Mouse (Mus musculus) 416B (cell line): ENCODE results near the gene Pla2g4a.

Experiments used
- DNase-seq: peaks from one replicate; pipeline ENCODE4 v3.0.0; 2011; ENCODE audit warnings: low read depth

Pla2g4a gene

DNA sequence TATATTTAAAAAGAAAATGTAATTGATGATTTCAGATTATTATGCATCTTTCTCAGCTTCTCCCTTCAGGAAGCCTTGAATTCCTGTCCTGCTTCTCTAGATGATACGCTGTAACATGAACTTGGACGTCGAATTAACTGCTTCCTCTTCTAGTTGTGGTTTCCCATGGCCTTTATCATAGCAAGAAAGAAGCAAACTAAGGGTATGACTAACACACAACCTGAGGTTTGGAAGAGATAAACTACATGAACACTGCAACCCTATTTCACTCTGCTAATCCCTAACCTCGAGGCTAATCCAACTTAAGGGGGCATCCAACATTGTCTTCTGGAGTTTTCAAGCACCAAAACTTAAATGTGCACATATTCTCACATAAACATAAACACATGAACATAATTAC lies 23.3 kb downstream of the Pla2g4a start:
- peak; percentile 95 for DNase-seq

DNA sequence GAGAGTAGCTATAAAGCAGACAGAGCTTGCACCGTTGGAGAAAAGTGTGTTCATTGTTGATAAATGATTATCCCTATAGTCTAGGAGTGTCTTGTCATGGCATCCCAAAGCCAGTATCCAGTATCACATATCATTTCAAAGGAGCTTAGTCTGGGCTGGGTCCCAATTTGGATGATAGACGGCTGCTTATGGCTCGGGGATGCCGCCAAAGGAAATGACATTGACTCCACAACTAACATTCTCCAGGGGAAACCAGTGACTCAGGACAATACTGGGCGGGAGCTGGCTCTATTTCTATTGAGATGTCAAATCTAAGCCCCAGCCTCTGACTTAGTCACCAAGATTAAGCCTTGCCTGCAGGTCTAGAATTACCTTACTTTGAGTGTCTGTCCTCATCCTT lies 31.9 kb downstream of the Pla2g4a start:
- peak; percentile 38 for DNase-seq

DNA sequence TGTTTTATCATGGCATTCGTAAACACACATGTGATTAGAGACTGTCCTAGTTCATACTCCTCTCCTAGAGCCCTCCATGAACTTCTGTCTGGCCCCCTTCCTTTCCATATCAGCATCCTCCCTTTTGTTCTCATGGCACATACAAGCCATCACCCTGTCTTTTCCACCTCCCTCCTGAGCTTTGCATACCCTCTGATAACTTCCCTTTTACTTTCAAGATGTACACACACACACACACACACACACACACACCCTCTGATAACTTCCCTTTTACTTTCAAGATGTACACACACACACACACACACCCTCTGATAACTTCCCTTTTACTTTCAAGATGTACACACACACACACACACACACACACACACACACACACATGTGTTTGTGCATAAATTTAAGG lies 37.4 kb downstream of the Pla2g4a start:
- DNase-seq, result peak; percentile 56

DNA sequence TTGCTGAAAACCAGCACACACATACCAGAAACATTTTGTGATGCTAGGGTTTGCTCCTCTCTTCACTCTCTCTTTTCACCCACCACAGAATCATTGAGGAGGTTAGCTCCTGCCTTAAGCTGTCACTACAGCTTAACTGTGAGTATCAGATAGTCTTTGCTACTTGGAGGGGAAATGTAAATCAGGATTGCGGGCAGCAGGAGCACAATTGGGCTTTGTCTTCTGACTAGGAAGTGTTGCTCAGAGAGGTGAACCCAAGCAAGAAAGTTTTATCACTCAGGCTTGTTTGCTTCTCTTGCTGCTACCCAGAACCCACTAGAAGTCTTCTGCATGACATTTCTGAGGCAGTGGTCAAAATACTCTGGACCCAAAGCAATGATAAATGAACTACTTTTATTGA lies 38.9 kb downstream of the Pla2g4a start:
- DNase-seq, result no peak

DNA sequence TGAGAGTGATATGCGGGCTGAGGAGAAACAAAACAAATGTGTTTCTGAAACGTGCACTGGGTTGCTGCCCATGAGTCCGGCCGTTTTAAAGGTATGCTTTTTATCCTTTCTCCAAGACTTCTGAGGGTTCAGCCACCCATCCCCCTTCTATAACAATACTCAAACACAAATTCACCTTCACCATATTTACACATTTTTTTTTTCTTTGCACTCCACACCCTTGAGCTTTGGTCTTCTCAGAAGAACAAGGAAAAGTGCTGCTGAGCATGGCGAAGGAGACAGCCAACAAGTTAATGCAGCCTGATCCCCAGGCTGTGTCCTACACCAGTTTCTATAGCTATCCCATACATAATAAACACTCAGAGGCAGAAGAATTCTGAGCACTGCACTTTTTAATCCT lies 39.8 kb downstream of the Pla2g4a start:
- DNase-seq, result no peak

DNA sequence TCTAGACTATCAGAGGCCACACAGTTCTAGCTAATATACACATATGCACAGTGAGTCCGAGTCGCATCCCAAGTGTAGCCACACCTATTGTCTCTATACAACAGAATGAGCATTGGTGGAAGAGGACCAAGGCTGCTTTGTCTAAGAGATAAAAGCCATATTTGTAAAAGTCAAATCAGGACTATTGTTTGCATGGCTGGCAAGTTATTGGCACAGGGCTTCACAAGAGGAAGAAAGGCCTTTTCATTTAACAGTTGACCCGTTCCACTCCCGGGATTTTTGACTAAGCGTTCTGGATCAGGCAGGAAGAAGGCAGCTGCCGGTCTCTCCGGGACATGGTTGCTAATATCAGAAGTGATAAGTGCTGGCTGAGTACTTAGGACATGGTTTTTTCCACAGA lies 41.8 kb downstream of the Pla2g4a start:
- no peak for DNase-seq

DNA sequence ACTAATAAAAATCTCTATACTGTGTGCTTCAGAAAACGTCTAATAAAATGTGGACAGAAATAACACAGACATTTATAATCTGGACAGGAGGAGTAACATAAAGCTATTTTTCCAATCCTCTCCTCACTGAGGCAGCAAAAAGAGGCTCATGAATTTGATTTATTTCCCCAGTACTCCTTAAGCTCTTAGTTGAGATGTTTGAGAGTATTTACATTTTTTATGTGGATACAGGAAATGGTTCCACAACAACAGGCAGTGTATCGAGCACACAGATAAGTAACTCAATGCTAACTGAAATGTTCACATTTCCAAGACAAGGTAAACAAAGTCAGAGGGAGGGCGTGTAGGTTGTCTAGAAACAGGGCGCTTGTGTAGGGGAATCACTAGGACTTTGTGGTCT lies 48.1 kb downstream of the Pla2g4a start:
- no peak for DNase-seq

DNA sequence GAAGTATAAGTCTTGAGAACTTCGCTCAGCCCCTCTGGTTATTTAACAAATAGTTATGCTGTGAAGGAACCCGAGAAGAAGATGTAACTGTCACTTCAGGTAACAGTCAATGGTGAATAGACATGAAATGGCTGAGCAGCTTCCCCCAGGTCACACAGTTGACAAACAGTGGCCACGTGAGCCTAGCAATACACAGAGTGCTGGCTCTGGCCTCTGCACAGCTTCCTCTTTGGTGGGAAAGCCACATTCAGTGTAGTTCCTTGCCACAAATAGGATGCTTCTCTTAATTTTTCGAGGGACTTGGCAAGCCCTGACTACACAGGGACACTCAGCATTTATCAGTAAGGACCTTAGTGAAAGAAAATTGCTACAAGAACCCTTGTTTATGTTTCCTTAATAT lies 50.0 kb downstream of the Pla2g4a start:
- peak; percentile 77 for DNase-seq

DNA sequence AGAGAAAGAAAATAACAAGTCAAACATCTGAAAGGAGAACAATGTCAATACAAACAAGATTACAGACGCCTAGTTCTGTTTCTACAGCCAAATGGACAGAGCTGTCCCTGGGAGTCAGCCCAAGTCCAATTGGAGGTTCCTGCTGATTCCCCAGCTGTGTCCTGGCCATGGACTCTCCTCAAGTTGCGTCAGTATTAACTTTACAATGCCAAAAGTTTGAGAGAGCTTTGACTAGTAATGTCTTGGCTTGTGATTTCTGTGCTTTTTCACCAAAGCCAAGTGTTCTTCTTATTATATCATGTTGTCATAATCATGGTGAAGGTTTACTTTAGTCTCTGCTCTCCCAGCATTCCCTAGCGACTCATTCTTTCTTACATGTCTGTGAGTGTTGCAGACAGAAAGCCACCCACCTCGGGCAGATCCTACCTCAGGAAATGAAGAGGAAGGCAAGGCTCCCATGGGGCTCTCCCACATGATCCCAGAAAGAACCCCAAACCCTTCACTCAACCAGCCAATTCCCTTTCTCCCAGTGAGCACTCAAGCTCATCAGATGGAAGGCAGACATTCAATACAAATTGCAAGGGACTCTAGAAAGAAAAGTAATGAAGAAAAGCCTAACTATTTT lies 63.0 kb downstream of the Pla2g4a start:
- DNase-seq, result no peak

DNA sequence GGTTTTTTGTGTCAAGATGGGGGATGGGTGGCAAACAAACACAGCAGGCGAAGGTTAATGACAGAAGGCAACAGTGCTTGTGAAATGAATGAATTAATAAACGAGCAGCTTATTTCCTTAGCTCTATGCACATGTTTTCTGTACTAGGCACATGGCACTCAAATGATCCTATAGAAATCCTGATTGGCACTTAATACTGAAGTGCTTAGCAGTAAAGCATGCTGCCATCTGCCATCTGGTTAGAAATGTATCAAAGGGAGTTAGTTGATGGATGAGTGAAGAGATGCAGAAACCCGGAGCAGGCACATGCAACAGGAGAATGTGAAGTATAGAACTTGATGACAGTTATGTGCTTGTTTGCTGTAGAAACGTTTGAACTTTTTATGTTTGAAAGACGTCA lies 64.5 kb downstream of the Pla2g4a start:
- no peak for DNase-seq

DNA sequence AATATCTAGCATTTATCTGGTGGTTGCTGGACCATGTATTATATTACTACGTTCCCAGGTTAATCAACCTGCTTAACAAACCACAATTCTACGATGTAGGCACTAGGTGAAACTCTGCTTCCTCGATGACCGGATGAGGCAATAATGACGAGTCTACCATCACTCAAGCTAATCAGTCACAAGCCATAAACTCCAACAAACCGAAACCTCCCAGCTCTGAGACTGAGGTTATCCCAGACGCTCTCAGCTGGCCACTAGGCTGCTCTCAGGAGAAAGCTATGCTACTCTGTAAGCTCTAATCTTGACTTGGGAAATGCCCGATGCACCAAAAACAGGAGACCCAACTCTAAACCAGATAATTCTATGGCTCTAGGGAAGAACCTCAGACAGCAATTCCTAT lies 66.2 kb downstream of the Pla2g4a start:
- no peak for DNase-seq

DNA sequence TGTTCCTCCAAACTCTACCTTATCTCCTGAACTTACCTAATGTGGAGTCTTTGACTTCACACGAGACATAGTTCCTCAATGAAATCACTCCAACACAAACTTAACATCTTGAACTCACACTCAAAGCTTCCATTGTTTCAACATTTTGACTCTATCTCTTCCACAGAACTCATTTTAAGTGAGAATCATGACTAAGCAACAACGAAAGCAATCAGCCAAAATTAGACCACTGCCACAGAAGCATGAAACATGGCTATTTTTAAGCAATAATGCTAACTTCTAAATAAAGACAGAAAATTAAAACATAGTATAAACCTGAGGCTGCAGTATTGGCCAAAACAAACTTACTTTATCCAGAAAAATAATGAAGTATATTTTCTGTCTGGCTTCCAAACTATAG lies 67.2 kb downstream of the Pla2g4a start:
- peak; percentile 33 for DNase-seq

DNA sequence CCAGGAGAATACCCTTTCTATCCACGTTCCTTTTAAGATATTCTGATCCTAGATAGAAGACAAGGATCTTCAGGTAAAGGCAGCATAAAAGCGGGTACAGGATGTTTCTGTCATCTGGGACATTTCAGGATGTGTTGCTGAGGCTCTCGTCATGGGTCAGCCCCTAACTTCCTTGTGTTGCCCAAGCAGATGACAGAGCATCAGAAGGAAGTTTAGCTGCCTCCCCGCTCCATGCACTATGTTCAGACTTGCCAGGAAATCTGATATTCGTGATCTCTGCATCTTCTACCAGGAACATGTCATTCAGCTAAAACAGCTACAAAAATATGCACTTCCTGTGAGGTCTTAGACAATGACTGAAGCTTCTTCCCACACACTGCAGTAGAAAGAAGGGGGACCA lies 70.0 kb downstream of the Pla2g4a start:
- peak; percentile 62 for DNase-seq

DNA sequence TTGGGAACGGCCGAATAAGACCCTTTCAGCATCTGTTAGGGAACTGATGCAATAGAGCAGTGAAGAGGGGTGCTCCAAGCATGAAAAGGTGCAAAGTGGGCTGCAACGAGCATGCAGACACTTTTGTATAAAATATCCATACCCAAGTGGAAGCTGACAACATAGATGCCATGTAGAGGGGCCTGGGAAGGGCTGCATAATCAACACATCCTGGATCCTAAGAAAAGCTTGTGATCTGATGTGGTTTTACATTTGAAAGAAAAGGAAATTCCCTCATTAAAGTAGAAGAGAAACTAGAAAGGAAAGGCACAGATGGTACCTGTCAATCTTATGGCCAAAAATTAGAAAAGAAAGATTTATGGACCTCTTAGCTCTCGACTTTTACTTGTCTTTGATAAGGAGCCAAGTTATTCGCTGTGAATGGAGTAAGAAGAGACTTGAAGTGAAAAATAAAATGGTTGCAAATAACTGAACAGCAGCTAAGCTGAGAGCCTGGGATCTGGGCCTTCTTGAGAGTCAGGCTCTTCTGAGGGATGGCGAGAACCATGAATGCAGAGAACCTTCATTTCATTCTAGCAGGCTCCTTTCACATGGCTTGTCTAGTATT lies 78.6 kb downstream of the Pla2g4a start:
- DNase-seq, result no peak

DNA sequence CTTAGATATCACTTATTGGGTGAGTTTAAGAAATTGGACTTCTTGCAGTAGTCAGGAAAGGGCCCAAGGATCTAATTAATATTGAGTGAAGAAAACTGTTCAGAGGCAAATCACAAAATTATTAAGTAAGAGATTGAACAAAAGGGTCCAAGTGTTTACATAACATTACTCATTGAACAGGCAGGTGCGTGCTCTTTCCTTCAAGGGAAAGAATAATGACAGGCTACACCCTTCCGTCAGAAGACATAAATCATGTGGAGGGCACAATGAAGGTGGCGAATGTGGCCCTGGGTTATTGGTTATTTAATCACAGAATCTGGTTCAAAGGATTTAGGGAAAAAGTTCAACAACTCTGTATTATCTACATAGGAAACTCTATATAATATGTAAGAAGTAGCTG lies 82.9 kb downstream of the Pla2g4a start:
- DNase-seq, result no peak

DNA sequence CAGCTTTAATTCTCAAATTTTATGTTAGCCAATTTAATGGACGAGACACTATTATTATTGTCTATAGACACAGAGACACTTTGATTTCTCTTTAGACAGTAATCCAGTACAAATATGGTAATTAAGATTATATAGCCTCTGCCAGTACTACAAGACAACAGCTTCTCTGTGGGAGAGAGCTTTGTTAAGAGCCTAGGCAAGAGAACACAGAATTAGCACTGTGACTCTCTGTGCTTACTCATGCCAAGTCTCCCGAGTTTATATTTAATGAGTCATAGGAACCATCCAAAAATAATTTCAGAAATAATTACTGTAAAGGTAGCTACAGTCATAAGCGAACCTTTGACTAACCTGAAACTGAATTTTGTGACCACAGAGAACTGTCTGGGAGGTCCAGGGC lies 84.6 kb downstream of the Pla2g4a start:
- DNase-seq, result no peak

DNA sequence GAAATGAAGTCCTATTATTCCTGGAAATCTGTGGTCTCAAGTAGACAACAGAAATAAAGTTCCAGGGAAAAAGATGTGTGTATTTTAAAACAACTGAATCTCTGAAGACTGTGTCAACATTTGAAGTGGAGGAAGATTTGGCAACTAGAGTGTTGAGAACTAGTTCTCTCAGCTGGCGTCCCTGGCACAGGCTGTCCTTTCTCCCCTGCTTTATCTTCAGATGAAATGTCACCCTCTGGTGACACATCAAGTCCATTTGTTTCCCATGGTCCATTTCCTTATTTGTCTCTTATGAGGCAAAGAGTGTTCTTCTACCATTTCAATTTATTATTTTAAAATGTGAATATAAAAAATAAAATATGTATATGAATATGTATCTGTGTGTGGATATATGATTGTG lies 89.5 kb downstream of the Pla2g4a start:
- no peak for DNase-seq

DNA sequence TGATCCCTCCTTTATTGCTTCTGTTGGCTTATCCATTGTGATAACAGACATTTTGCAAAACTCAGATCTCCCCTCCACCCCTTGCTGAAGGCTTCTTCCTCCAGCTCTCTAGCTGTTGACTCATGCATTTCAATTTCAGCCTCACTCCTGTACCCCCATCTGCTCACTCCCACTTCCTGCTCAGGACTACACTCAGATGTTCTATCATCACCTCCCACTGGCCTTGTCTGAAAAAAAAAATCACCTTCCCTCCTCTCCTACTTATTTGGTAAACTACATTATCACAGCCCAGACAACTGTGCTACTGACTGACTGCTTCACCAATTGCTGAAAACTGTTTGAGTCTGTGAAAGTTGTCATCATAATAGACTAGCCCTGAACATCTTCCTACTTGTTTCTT lies 93.8 kb downstream of the Pla2g4a start:
- peak; percentile 63 for DNase-seq

DNA sequence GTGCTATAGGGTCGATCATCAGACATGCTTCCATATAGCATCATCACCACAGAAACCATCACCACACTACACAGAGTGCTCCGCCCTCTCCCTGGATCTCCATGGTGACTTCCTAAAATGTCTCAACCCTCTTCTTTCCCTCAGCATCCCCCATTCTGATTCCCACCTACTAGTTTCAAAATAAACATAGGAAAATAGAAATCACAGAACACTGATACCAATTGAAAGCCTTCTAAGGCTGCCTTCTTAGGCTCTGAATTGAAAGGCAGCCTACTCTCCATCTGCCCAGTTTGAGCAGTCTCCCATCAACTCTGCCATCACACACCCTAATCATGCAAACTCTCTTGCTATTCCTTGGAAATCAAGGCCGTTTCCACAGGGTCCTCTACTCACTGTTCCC lies 94.9 kb downstream of the Pla2g4a start:
- no peak for DNase-seq

DNA sequence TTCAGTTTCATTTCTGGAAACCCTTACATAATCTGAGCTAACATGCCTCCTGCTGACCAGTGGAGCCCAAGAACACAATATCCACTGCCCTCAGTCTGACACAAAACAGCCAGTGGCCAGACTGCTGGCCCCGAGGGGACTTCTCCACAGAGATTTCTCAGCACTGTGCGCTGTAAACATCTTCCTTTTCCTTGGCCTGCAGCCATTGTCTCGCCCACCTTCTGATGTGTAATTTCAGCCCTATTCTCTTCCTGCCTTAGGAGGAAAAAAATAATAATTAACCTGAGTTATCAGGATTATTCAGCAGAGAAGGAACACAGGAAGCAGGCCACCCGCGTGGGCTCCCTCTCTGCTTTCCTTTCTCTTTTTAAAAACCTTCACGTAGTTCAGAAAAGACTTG lies 98.3 kb downstream of the Pla2g4a start:
- DNase-seq, result peak; percentile 27

DNA sequence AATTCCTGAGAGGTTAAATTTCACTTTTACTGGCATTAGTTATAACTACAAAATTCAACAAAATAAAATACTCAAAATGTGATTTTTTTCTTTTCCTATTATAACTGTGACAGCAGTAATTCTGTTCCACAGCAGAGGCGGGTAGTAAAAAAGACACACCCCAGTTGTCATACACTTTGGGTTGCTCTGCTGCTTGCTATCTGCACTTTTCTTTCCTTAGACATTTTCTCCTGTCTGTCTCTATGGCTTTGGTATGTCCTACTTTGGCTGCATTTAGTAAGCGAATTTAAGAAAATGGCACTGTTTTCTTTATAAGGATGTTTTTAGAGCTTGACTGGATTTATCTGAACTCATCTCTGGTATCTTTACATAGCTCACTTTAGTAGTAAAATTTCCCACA lies 98.9 kb downstream of the Pla2g4a start:
- DNase-seq, result no peak

DNA sequence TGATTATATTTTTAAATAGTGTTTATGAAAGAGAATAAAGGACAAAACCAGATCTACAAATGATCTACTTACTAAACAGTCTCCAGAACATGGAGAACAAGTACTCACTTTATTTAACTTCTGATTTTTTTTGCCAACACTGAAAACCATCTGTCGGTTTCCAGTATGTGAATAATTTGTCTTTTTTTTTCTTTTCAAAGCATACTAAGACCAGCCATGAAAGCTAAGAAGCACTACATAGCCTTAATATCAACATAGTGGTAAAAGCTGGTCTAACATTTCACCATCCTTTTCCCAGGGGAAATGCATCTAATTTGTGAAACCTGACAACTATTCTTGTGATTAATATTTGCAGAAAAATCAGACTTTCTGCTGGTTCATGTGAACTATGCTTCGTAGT lies 99.5 kb downstream of the Pla2g4a start:
- no peak for DNase-seq

DNA sequence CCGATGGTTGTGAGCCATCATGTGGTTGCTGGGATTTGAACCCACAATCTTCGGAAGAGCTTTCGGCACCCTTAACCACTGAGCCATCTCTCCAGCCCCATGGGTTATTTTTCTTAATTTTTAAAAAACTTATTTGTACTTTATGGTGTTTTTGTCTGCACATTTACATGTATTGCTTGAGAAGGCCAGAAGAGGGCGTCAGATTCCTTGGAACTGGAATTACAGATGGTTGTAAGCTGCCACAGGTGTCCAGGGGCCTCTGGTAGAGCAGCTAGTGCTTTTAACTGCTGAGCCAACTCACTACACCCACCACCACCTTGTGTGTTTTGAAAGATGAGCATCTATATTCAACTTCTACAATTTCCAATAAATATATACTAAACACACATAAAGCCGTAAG lies 102.4 kb downstream of the Pla2g4a start:
- DNase-seq, result peak; percentile 71

DNA sequence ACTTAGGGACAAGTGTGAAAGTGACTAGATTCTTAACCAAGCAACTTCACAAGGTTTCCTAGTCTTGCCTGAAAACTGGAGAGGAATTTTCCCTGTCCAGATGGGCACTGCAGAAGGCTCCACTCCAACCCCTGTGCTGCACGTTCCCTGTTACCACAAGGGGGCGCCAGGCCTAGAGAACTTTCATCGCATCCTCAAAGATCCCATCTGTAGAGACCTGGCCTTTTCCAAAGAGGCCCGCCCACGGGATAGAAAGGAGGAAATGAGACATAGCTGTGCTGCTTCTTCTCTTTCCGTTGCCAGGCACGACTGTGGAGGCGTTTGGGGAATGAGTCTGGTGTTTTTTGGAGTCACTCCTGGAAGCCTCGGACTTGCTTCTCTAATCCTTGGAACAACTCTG lies 104.4 kb downstream of the Pla2g4a start:
- DNase-seq, result peak; percentile 68
